Comparison of ENCODE assay signal across 8 mouse cellular contexts in the genomic region with DNA sequence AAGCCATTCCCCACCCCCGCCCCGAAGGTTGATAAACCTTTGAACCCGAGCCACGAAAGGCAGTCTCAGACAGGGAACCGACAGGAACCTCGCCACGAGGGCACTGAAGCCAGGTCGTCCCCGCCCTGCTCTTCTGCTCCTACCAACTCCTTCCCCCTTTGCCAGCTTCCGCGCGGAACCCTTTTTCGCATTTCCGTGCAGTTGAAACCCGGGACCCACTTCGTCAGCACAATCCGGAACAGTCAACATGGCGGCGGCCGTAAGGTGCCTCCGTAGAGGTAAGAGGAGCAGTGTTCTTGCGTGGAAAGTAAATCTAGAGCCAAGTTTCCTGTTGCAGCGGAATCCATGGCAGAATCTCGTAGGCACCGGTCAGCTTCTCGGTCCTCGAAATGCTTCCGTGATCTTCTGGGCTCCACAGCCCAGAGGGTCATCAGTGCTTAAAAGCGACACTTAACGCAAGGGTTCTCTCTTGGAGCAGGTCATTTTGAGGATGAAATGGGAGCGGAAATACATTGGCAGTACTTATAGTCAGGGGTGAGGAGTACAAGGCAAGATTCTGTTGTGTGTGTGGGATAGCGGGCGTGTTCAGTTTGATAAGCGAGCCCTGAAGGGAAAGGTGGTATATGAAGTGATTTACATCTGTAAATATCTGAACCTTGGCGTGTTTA. TPM values are rescaled to one million over a fixed set of nuclear protein-coding genes. Genes with fewer than 3 reads are reported as not detected.
DNase-seq lines count a peak whose midpoint lies in the region; ATAC-seq lines count a peak whose summit lies in the region.

No protein-coding gene starts in this region.

- peak overlapping the region; percentile 82 for H3K9ac ChIP-seq in hindbrain, embryonic 11.5 days (ENCODE audit: low read depth, low read length)

- no peaks in the 10 kb centered on the region for H3K9me3 ChIP-seq in hindbrain, embryonic 11.5 days (ENCODE audit: control insufficient read depth, low read length)

- peak overlapping the region; percentile 19; the same call in 1 of the 2 replicates for H3K27ac ChIP-seq in hindbrain, embryonic 11.5 days (ENCODE audit: low read depth, low read length)

- peak; percentile 95 for ATAC-seq in hindbrain, embryonic 11.5 days (ENCODE audit: low FRiP score)

- 0 out of 2 replicates have a peak, but pooled peaks cover 2% of the 10 kb centered on the region for H3K4me1 ChIP-seq in hindbrain, embryonic 11.5 days (replicated peaks; ENCODE audit: control insufficient read depth, insufficient read depth, low read length)

- H3K4me2 ChIP-seq in hindbrain, embryonic 11.5 days (replicated peaks; ENCODE audit: low read depth, low read length): peak overlapping the region; percentile 71

- WGBS in hindbrain, embryonic 11.5 days: under 1% methylated on average over 35 of the region's 35 CpGs

- H3K36me3 ChIP-seq in hindbrain, embryonic 11.5 days (ENCODE audit: control insufficient read depth, insufficient read depth, low read length): no peaks in the 10 kb centered on the region

- DNase-seq in Muller cell, postnatal 12 days (ENCODE audit: inconsistent ontology term): peak; percentile 91
- DNase-seq in cerebellum, adult 9-11 months: peak; percentile 94
- peak; percentile 84 to 95 for DNase-seq in frontal cortex, adult 2 months (ENCODE audit: extremely low spot score in 1 of 2, low spot score in 1 of 2)
- DNase-seq in hindbrain, embryonic 11.5 days (ENCODE audit: low spot score): peak; percentile 93
- DNase-seq in layer of hippocampus, postnatal 10 days (ENCODE audit: low spot score in 2 of 2): peak; percentile 94 to 96
- peak; percentile 96 for DNase-seq in lung, postnatal 10 days
- peak; percentile 91 for DNase-seq in ovary, postnatal 36 days (ENCODE audit: low spot score)
- DNase-seq in thymus, postnatal 25 days: peak; percentile 94

- H3K4me3 ChIP-seq in hindbrain, embryonic 11.5 days (ENCODE audit: low read depth, low read length): peak overlapping the region; percentile 76

- no peaks in the 10 kb centered on the region for H3K27me3 ChIP-seq in hindbrain, embryonic 11.5 days (ENCODE audit: control insufficient read depth, insufficient read depth, low read length)

RNA-seq across cellular contexts. Expression of gene Mrpl1, which starts 0.8 kb away (rescaled TPM):
- 10.1 and 10.6 TPM in 2 replicates for polyA plus RNA-seq in frontal cortex, adult 2 months (2012; rRNA removed)
- polyA plus RNA-seq in hindbrain, embryonic 11.5 days (2014; fragmentation: Nextera tagmentation; extraction: Ambion mirVana): 21.3 and 25.7 TPM in 2 replicates
- 10 to 100 TPM; 15.0 to 15.3 TPM for total RNA-seq in layer of hippocampus, postnatal 10 days (2021)

RNA-seq across cellular contexts. Expression of gene Cnot6l, which starts 46.1 kb away (rescaled TPM):
- 17.7 and 18.0 TPM in 2 replicates for polyA plus RNA-seq in frontal cortex, adult 2 months (2012; rRNA removed)
- polyA plus RNA-seq in hindbrain, embryonic 11.5 days (2014; fragmentation: Nextera tagmentation; extraction: Ambion mirVana): 9.6 and 15.1 TPM in 2 replicates
- 10 to 100 TPM; 63.3 to 80.5 TPM for total RNA-seq in layer of hippocampus, postnatal 10 days (2021)

Comparison
In these comparisons a context has a peak if more than half of its experiments do, and no peak if none do; other contexts are left out.
1. Peak in every context shown above with its lines: DNase-seq, ATAC-seq, H3K4me3 ChIP-seq and H3K27ac ChIP-seq.